Mouse (Mus musculus) embryonic facial prominence, embryonic 14.5 days (tissue): ENCODE data around the gene Ttc29. TPM values are rescaled to one million over a fixed set of nuclear protein-coding genes. Genes with fewer than 3 reads are reported as not detected.

ENCODE experiments used
- ATAC-seq: fragments of 200-750 bp; cut with Nextera tagmentation; 2 replicates; pipeline ENCODE4 v1.8.0; 2017; ENCODE audit warnings: low read depth, moderate number of reproducible peaks, moderate TSS enrichment
- DNase-seq: peaks from one replicate; pipeline ENCODE4 v3.0.0-alpha.2; 2015; ENCODE audit warnings: low spot score
- H3K27ac ChIP-seq: fragments of 300-500 bp; sonication (generic); replicated peaks from 2 replicates; pipeline ENCODE4 v1.5.1; 2014; ENCODE audit warnings: low read depth, mild to moderate bottlenecking, low read length, moderate library complexity
- H3K27me3 ChIP-seq: fragments of 300-500 bp; sonication (generic); replicated peaks from 2 replicates; pipeline ENCODE4 v1.6.1; 2014; ENCODE audit warnings: low read length; ENCODE audit not compliant: control insufficient read depth, insufficient read depth
- H3K36me3 ChIP-seq: fragments of 300-500 bp; sonication (generic); 2 replicates; pipeline ENCODE4 v1.6.1; 2014; ENCODE audit warnings: low read length, mixed read lengths; ENCODE audit not compliant: control insufficient read depth, insufficient read depth
- H3K4me1 ChIP-seq: fragments of 300-500 bp; sonication (generic); 2 replicates; pipeline ENCODE4 v1.6.1; 2014; ENCODE audit warnings: antibody characterized with exemption, low read length; ENCODE audit not compliant: control insufficient read depth, insufficient read depth
- H3K4me2 ChIP-seq: fragments of 300-500 bp; sonication (generic); 2 replicates; pipeline ENCODE4 v1.6.1; 2014; ENCODE audit warnings: low read depth, mild to moderate bottlenecking, low read length, moderate library complexity, mixed read lengths
- H3K4me3 ChIP-seq: fragments of 300-500 bp; sonication (generic); 2 replicates; pipeline ENCODE4 v1.5.1; 2014; ENCODE audit warnings: low read depth, mild to moderate bottlenecking, low read length
- H3K9ac ChIP-seq: fragments of 300-500 bp; sonication (generic); 2 replicates; pipeline ENCODE4 v1.6.1; 2014; ENCODE audit warnings: low read depth, mild to moderate bottlenecking, low read length, moderate library complexity, mixed read lengths
- H3K9me3 ChIP-seq: fragments of 300-500 bp; sonication (generic); 2 replicates; pipeline ENCODE4 v1.6.1; 2016; ENCODE audit warnings: low read length; ENCODE audit not compliant: control insufficient read depth
- WGBS: fragments of 180-500 bp; shearing (Covaris S2); extraction: QIAGEN DNeasy Blood & Tissue Kit; methylation state at CpG from one replicate; pipeline ENCODE4 v1.1.7; 2014; 5-methylcytosine and 5-hydroxymethylcytosine counted together
- polyA plus RNA-seq: library from polyadenylated mRNA; unstranded; fragments of >200 nt; fragmentation: Nextera tagmentation; extraction: Ambion mirVana; gene quantifications from 2 replicates; pipeline ENCODE4 v1.2.1, GENCODE M21; 2014

Ttc29 gene
- polyA plus RNA-seq, 1 experiment from 2014 or later, result 2.2 TPM

- H3K27me3 ChIP-seq, result no peaks in the 10 kb centered on the region
- ATAC-seq (no peak), DNase-seq (no peak)
- H3K36me3 ChIP-seq, result no peaks in the 10 kb centered on the region
- no peak overlapping the region for H3K27ac ChIP-seq
- H3K9me3 ChIP-seq, result no peaks in the 10 kb centered on the region
- H3K9ac ChIP-seq, result no peak overlapping the region
- H3K4me1 ChIP-seq, result no peaks in the 10 kb centered on the region
- no peak overlapping the region for H3K4me3 ChIP-seq
- H3K4me2 ChIP-seq, result no peak overlapping the region
- 69% methylated on average over 10 of the region's 10 CpGs for WGBS
Measured at GRCm38 (mm10) chr8:78289374-78289971, 76.4 kb downstream of the Ttc29 start.

GRCm38 (mm10) chr8:78290274-78290673 is 77.2 kb downstream of the Ttc29 start:
- H3K27ac ChIP-seq, result no peak overlapping the region
- H3K27me3 ChIP-seq, result no peaks in the 10 kb centered on the region
- 59% methylated on average over 7 of the region's 7 CpGs for WGBS
- no peaks in the 10 kb centered on the region for H3K36me3 ChIP-seq
- H3K9me3 ChIP-seq, result no peaks in the 10 kb centered on the region
- H3K9ac ChIP-seq, result no peak overlapping the region
- DNase-seq (no peak), ATAC-seq (no peak)
- H3K4me3 ChIP-seq, result no peak overlapping the region
- no peaks in the 10 kb centered on the region for H3K4me1 ChIP-seq
- no peak overlapping the region for H3K4me2 ChIP-seq

GRCm38 (mm10) chr8:78295494-78295893 is 82.4 kb downstream of the Ttc29 start:
- 64% methylated on average over 5 of the region's 5 CpGs for WGBS

GRCm38 (mm10) chr8:78303579-78303978 is 90.5 kb downstream of the Ttc29 start:
- Histone ChIP-seq H3K27me3 (no peaks in the 10 kb centered on the region), H3K9me3 (no peaks in the 10 kb centered on the region), H3K36me3 (no peaks in the 10 kb centered on the region), H3K4me1 (no peaks in the 10 kb centered on the region), H3K9ac (no peak overlapping the region), H3K4me3 (no peak overlapping the region), H3K27ac (no peak overlapping the region), H3K4me2 (no peak overlapping the region)
- DNase-seq (no peak), ATAC-seq (no peak)
- 31% methylated on average over 7 of the region's 7 CpGs for WGBS

More at GRCm38 (mm10) chr8:78295494-78295893, 82.4 kb downstream of the Ttc29 start:
- Histone ChIP-seq H3K9me3 (no peaks in the 10 kb centered on the region), H3K36me3 (no peaks in the 10 kb centered on the region), H3K4me1 (no peaks in the 10 kb centered on the region), H3K4me3 (no peak overlapping the region), H3K4me2 (no peak overlapping the region), H3K9ac (no peak overlapping the region), H3K27ac (no peak overlapping the region), H3K27me3 (no peaks in the 10 kb centered on the region)
- ATAC-seq, result no peak
- no peak for DNase-seq

- no peaks in the 10 kb centered on the region for H3K36me3 ChIP-seq
- no peaks in the 10 kb centered on the region for H3K27me3 ChIP-seq
- DNase-seq (no peak), ATAC-seq (no peak)
- no peaks in the 10 kb centered on the region for H3K9me3 ChIP-seq
- WGBS, result 58% methylated on average over 10 of the region's 10 CpGs
- no peak overlapping the region for H3K4me3 ChIP-seq
- no peak overlapping the region for H3K27ac ChIP-seq
- H3K9ac ChIP-seq, result no peak overlapping the region
- H3K4me1 ChIP-seq, result no peaks in the 10 kb centered on the region
- no peak overlapping the region for H3K4me2 ChIP-seq
Measured at GRCm38 (mm10) chr8:78306604-78307003, 93.5 kb downstream of the Ttc29 start.

- Histone ChIP-seq H3K27ac (no peak overlapping the region), H3K4me1 (no peaks in the 10 kb centered on the region), H3K36me3 (no peaks in the 10 kb centered on the region), H3K27me3 (no peaks in the 10 kb centered on the region), H3K9ac (no peak overlapping the region), H3K4me2 (no peak overlapping the region), H3K4me3 (no peak overlapping the region), H3K9me3 (no peaks in the 10 kb centered on the region)
- no peak for ATAC-seq
- DNase-seq, result no peak
- WGBS, result 69% methylated on average over 4 of the region's 4 CpGs
Measured at GRCm38 (mm10) chr8:78307131-78307530, 94.0 kb downstream of the Ttc29 start.

GRCm38 (mm10) chr8:78309539-78309938 is 96.4 kb downstream of the Ttc29 start:
- Histone ChIP-seq H3K27ac (no peak overlapping the region), H3K4me2 (no peak overlapping the region), H3K9ac (no peak overlapping the region), H3K4me1 (0 out of 2 replicates have a peak, but pooled peaks cover under 1% of the 10 kb centered on the region), H3K4me3 (no peak overlapping the region), H3K27me3 (no peaks in the 10 kb centered on the region), H3K9me3 (no peaks in the 10 kb centered on the region), H3K36me3 (no peaks in the 10 kb centered on the region)
- 68% methylated on average over 6 of the region's 6 CpGs for WGBS
- ATAC-seq (no peak), DNase-seq (no peak)

GRCm38 (mm10) chr8:78315576-78315975 is 102.5 kb downstream of the Ttc29 start:
- H3K27me3 ChIP-seq, result no peaks in the 10 kb centered on the region
- H3K27ac ChIP-seq, result no peak overlapping the region
- WGBS, result 59% methylated on average over 9 of the region's 9 CpGs
- no peaks in the 10 kb centered on the region for H3K36me3 ChIP-seq
- no peak overlapping the region for H3K4me2 ChIP-seq
- DNase-seq (no peak), ATAC-seq (no peak)
- no peak overlapping the region for H3K4me3 ChIP-seq
- no peaks in the 10 kb centered on the region for H3K9me3 ChIP-seq
- H3K4me1 ChIP-seq, result 0 out of 2 replicates have a peak, but pooled peaks cover 3% of the 10 kb centered on the region
- no peak overlapping the region for H3K9ac ChIP-seq

- no peaks in the 10 kb centered on the region for H3K9me3 ChIP-seq
- ATAC-seq (no peak), DNase-seq (no peak)
- H3K4me3 ChIP-seq, result no peak overlapping the region
- H3K27ac ChIP-seq, result no peak overlapping the region
- 86% methylated on average over 2 of the region's 2 CpGs for WGBS
- H3K36me3 ChIP-seq, result no peaks in the 10 kb centered on the region
- no peak overlapping the region for H3K9ac ChIP-seq
- no peak overlapping the region for H3K4me2 ChIP-seq
- 0 out of 2 replicates have a peak, but pooled peaks cover 3% of the 10 kb centered on the region for H3K4me1 ChIP-seq
- no peaks in the 10 kb centered on the region for H3K27me3 ChIP-seq
Measured at GRCm38 (mm10) chr8:78317666-78318065, 104.6 kb downstream of the Ttc29 start.
